Mouse (Mus musculus) skeletal muscle tissue, adult 2 months (tissue): ENCODE data around the gene Pgam2.

Experiments used
- DNase-seq: peaks from one replicate; pipeline ENCODE4 v3.0.0-alpha.2; 2012; ENCODE audit warnings: low read depth, low spot score

Gene Pgam2

GRCm38 (mm10) chr11:5778481-5778880 is 25.1 kb downstream of the Pgam2 start:
- DNase-seq: no peak

- DNase-seq: no peak
These were observed 37.5 kb downstream of the Pgam2 start for GRCm38 (mm10) chr11:5766019-5766418.

- DNase-seq: no peak
These were observed 40.9 kb downstream of the Pgam2 start for GRCm38 (mm10) chr11:5762633-5762982.

GRCm38 (mm10) chr11:5761820-5762632 is 41.5 kb downstream of the Pgam2 start, which contains the start of gene Urgcp:
Gene Urgcp, minus strand, starts transcription at chr11:5762376.
- peak; percentile 96 for DNase-seq

- no peak for DNase-seq
These were observed 49.8 kb downstream of the Pgam2 start for GRCm38 (mm10) chr11:5753755-5754154.
